Comparison of ENCODE assay signal across 10 mouse cellular contexts in genomic region chr2:171733965-171734633, GRCm38 (mm10).
"Had no signal": no experiment of that assay in that cellular context is flagged by ENCODE, and none has a peak within 500 bp of the region (broad histone marks: within the 10 kb centered on the region; RNA-seq: fewer than 3 reads in every experiment).

No protein-coding gene starts in this region.

- H3K9ac ChIP-seq: liver, embryonic 13.5 days; midbrain, embryonic 13.5 days had no signal

- H3K9me3 ChIP-seq: midbrain, embryonic 13.5 days had no signal

- ATAC-seq: midbrain, embryonic 13.5 days; midbrain, embryonic 16.5 days had no signal

- H3K4me3 ChIP-seq: liver, embryonic 13.5 days; midbrain, embryonic 13.5 days had no signal

- H3K27ac ChIP-seq: kidney, postnatal 0 days; liver, embryonic 13.5 days; midbrain, embryonic 13.5 days had no signal

- DNase-seq: kidney, adult 8-10 months; liver, embryonic 13.5 days; lung, adult 2 months; lung, postnatal 14 days; lung, postnatal 4 days; thymus, adult 18-20 months; thymus, postnatal 36 days had no signal

- H3K27me3 ChIP-seq: liver, embryonic 13.5 days; midbrain, embryonic 13.5 days had no signal

- H3K4me2 ChIP-seq: liver, embryonic 13.5 days; midbrain, embryonic 13.5 days had no signal

- H3K4me1 ChIP-seq: liver, embryonic 13.5 days; midbrain, embryonic 13.5 days had no signal

- H3K36me3 ChIP-seq: liver, embryonic 13.5 days; midbrain, embryonic 13.5 days had no signal
